Mouse (Mus musculus) myocyte (in vitro differentiated cells): ENCODE measurements around the gene Maco1.

ENCODE experiments used
- CEBPB ChIP-seq: IDR thresholded peaks from 2 replicates; pipeline ENCODE4 v1.6.1; 2011; ENCODE audit warnings: mild to moderate bottlenecking, moderate library complexity; ENCODE audit not compliant: poor library complexity, insufficient read depth, severe bottlenecking
- E2F4 ChIP-seq: IDR thresholded peaks from one replicate; pipeline ENCODE4 v1.6.1; 2011; ENCODE audit warnings: mild to moderate bottlenecking, control low read depth, moderate library complexity; ENCODE audit not compliant: insufficient read depth
- POLR2A ChIP-seq: IDR thresholded peaks from one replicate; pipeline ENCODE4 v1.6.1; 2011; ENCODE audit warnings: low read depth, mild to moderate bottlenecking, control low read depth, moderate library complexity; ENCODE audit not compliant: insufficient read length
- POLR2AphosphoS2 ChIP-seq: IDR thresholded peaks from one replicate; pipeline ENCODE4 v1.6.1; 2011; ENCODE audit warnings: low read depth, control low read depth; ENCODE audit not compliant: insufficient read length
- SRF ChIP-seq: IDR thresholded peaks from one replicate; pipeline ENCODE4 v1.6.1; 2011; ENCODE audit warnings: low read depth; ENCODE audit not compliant: control insufficient read depth, insufficient read length
- TCF12 ChIP-seq: IDR thresholded peaks from one replicate; pipeline ENCODE4 v1.6.1; 2011; ENCODE audit warnings: mild to moderate bottlenecking, control low read depth; ENCODE audit not compliant: poor library complexity, insufficient read depth, severe bottlenecking
- TCF3 ChIP-seq: IDR thresholded peaks from one replicate; pipeline ENCODE4 v1.6.1; 2011; ENCODE audit warnings: low read depth, control low read depth; ENCODE audit not compliant: insufficient read length

DNA sequence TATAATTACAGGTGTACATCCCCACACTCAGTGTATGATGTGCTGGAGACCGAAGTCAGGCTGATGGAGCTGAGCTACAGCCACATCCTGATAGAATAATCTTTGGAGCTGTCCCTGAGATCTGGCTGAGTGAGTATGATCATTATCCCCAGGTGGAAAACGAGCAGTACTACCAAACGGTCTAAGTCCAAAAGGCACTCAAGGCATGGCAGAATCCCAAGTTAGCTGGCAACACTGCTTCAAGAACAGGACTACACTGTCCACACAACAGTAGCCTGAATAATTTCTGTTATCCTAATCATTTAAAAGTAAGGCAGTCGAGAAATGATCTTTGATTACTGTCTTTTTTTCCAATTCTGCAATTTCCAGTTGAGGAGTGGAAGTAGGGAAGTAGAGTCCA, 9.6 kb downstream of the Maco1 start:
- TF ChIP-seq POLR2A (no peak), TCF12 (no peak), CEBPB (no peak), E2F4 (no peak), POLR2AphosphoS2 (no peak), TCF3 (no peak), SRF (no peak)
